Mouse (Mus musculus) erythroblast, embryonic 14.5 days (primary cell): ENCODE measurements around the gene Sap30l. TPM values are rescaled to one million over a fixed set of nuclear protein-coding genes. Genes with fewer than 3 reads are reported as not detected.
A peak's percentile ranks its signal among the peaks of the same experiment; 100 is the strongest.

Experiments used
- H3K27me3 ChIP-seq: 2 replicates; pipeline ENCODE4 v1.6.1; 2012; ENCODE audit warnings: inconsistent platforms; ENCODE audit not compliant: control insufficient read depth
- H3K36me3 ChIP-seq: 2 replicates; pipeline ENCODE4 v1.6.1; 2012; ENCODE audit warnings: mild to moderate bottlenecking, inconsistent platforms; ENCODE audit not compliant: control insufficient read depth
- H3K4me1 ChIP-seq: 2 replicates; pipeline ENCODE4 v1.6.1; 2012; ENCODE audit warnings: inconsistent platforms; ENCODE audit not compliant: control insufficient read depth
- H3K4me3 ChIP-seq: replicated peaks from 2 replicates; pipeline ENCODE3; 2012; ENCODE audit warnings: moderate library complexity, mild to moderate bottlenecking, inconsistent platforms
- H3K9me3 ChIP-seq: 2 replicates; pipeline ENCODE4 v1.6.1; 2012; ENCODE audit warnings: low read length, inconsistent platforms, mixed read lengths; ENCODE audit not compliant: control insufficient read depth
- GATA1 ChIP-seq: IDR thresholded peaks from 2 replicates; pipeline ENCODE4 v1.6.1; 2012; ENCODE audit warnings: low read length, inconsistent platforms, mixed read lengths
- TAL1 ChIP-seq: IDR thresholded peaks from 3 replicates; pipeline ENCODE4 v1.6.1; 2012; ENCODE audit warnings: low read length, inconsistent platforms, mixed read lengths
- polyA plus RNA-seq: library from polyadenylated mRNA; stranded (reverse); fragments of >175 nt; gene quantifications from 2 replicates; pipeline ENCODE4 v1.2.3, GENCODE M21; 2012

Sap30l gene
- polyA plus RNA-seq = 2.8 and 3.1 TPM in 2 replicates

GRCm38 (mm10) chr11:57800971-57801765, at the start of gene Sap30l:
Gene Sap30l (plus strand): TSS chr11:57801637.
- Histone ChIP-seq H3K9me3 (no peaks in the 10 kb centered on the region; the same call in 1 of the 2 replicates), H3K36me3 (peaks cover under 1% of the 10 kb centered on the region), H3K4me1 (peaks cover 32% of the 10 kb centered on the region), H3K4me3 (peak within 1 kb of the TSS; percentile 91), H3K27me3 (peaks cover 29% of the 10 kb centered on the region)
- no peak for TF ChIP-seq TAL1
- TF ChIP-seq GATA1 = no peak

GRCm38 (mm10) chr11:57753538-57754203, 47.8 kb upstream of the Sap30l start:
- TF ChIP-seq TAL1 (no peak), GATA1 (no peak)
- H3K36me3 ChIP-seq = peaks cover 42% of the 10 kb centered on the region
- H3K27me3 ChIP-seq = no peaks in the 10 kb centered on the region
- H3K9me3 ChIP-seq = no peaks in the 10 kb centered on the region
- no peak overlapping the region for H3K4me3 ChIP-seq
- H3K4me1 ChIP-seq = peaks cover 2% of the 10 kb centered on the region

GRCm38 (mm10) chr11:57758621-57759020, 42.8 kb upstream of the Sap30l start:
- H3K4me1 ChIP-seq = peaks cover 10% of the 10 kb centered on the region
- H3K4me3 ChIP-seq = no peak overlapping the region
- H3K36me3 ChIP-seq = peaks cover 18% of the 10 kb centered on the region
- no peaks in the 10 kb centered on the region for H3K9me3 ChIP-seq
- TF ChIP-seq TAL1 = no peak
- TF ChIP-seq GATA1 = no peak
- H3K27me3 ChIP-seq = no peaks in the 10 kb centered on the region

- TF ChIP-seq TAL1 = no peak
- TF ChIP-seq GATA1 = no peak
- no peaks in the 10 kb centered on the region for H3K27me3 ChIP-seq
- no peaks in the 10 kb centered on the region for H3K9me3 ChIP-seq
- H3K4me3 ChIP-seq = no peak overlapping the region
- peaks cover 24% of the 10 kb centered on the region for H3K36me3 ChIP-seq
- H3K4me1 ChIP-seq = peaks cover 10% of the 10 kb centered on the region
Observed at GRCm38 (mm10) chr11:57760509-57761058, 40.9 kb upstream of the Sap30l start.

- TF ChIP-seq GATA1 (no peak), TAL1 (no peak)
- Histone ChIP-seq H3K36me3 (peaks cover 28% of the 10 kb centered on the region), H3K4me1 (peaks cover 10% of the 10 kb centered on the region), H3K9me3 (no peaks in the 10 kb centered on the region), H3K4me3 (no peak overlapping the region), H3K27me3 (no peaks in the 10 kb centered on the region)
Observed at GRCm38 (mm10) chr11:57761347-57761746, 40.1 kb upstream of the Sap30l start.

- H3K27me3 ChIP-seq = no peaks in the 10 kb centered on the region
- H3K36me3 ChIP-seq = peaks cover 53% of the 10 kb centered on the region
- no peaks in the 10 kb centered on the region for H3K9me3 ChIP-seq
- TF ChIP-seq TAL1 = no peak
- no peak for TF ChIP-seq GATA1
- H3K4me3 ChIP-seq = no peak overlapping the region
- peaks cover 10% of the 10 kb centered on the region for H3K4me1 ChIP-seq
Observed at GRCm38 (mm10) chr11:57764124-57764523, 37.3 kb upstream of the Sap30l start.

GRCm38 (mm10) chr11:57766617-57767016, 34.8 kb upstream of the Sap30l start:
- TF ChIP-seq TAL1 = no peak
- no peak for TF ChIP-seq GATA1
- H3K4me1 ChIP-seq = no peaks in the 10 kb centered on the region
- H3K36me3 ChIP-seq = peaks cover 73% of the 10 kb centered on the region
- no peaks in the 10 kb centered on the region for H3K27me3 ChIP-seq
- H3K4me3 ChIP-seq = no peak overlapping the region
- H3K9me3 ChIP-seq = no peaks in the 10 kb centered on the region

- Histone ChIP-seq H3K36me3 (peaks cover 78% of the 10 kb centered on the region), H3K4me1 (no peaks in the 10 kb centered on the region), H3K27me3 (no peaks in the 10 kb centered on the region), H3K4me3 (no peak overlapping the region), H3K9me3 (no peaks in the 10 kb centered on the region)
- TF ChIP-seq GATA1 (no peak), TAL1 (no peak)
Observed at GRCm38 (mm10) chr11:57767171-57767570, 34.3 kb upstream of the Sap30l start.

- no peak for TF ChIP-seq TAL1
- Histone ChIP-seq H3K36me3 (peaks cover 98% of the 10 kb centered on the region), H3K9me3 (no peaks in the 10 kb centered on the region), H3K27me3 (no peaks in the 10 kb centered on the region), H3K4me3 (no peak overlapping the region), H3K4me1 (no peaks in the 10 kb centered on the region)
Observed at GRCm38 (mm10) chr11:57770776-57771175, 30.7 kb upstream of the Sap30l start.
